Mouse (Mus musculus) megakaryocyte progenitor cell, adult 5-6 weeks (primary cell): ENCODE data around the gene Maml3. TPM values are rescaled to one million over a fixed set of nuclear protein-coding genes. Genes with fewer than 3 reads are reported as not detected.
A peak's percentile ranks its signal among the peaks of the same experiment; 100 is the strongest.

Experiments
- ATAC-seq: replicated peaks from 2 replicates; pipeline ENCODE4 v1.8.0; 2016; ENCODE audit warnings: mild to moderate bottlenecking, moderate TSS enrichment, inconsistent platforms; ENCODE audit not compliant: poor library complexity
- total RNA-seq, 2 experiments: library from RNA; stranded (forward) in 1 of 2; stranded (reverse) in 1 of 2; fragments of 157-497, 149-512 nt in 1 of 2; fragments of 200-1000 nt in 1 of 2; gene quantifications; 2 replicates each; pipeline versions ENCODE4 v1.2.3 to v1.2.4; 2015 to 2017

The Maml3 gene
- total RNA-seq, 2 experiments from 2014 or later = 5.9 to 9.5 TPM

DNA sequence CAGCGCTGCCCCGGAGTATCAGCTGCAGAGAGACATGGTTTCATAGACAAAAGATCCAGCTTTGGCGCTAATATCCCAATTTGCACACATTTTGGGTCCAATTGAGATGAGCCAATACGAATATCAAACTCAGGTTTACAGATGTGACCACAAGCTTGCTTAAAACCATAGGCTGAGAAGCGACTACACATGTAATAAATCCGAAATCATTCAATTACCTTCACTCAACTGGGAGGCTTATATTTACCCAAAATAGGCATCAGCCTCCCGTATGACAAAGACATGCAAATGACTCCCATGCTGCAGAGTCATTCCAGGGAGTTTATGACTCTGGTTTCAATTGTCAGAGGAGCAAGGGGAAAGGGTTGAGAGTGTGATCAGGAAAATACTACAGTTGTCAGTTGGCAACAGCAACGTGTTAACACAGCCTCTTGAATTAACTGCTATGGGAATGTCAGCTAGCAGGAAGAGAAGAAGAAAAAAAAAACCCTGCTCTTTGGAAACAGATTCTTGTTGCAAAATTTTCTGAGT lies 224.3 kb downstream of the Maml3 start:
- no peak for ATAC-seq

DNA sequence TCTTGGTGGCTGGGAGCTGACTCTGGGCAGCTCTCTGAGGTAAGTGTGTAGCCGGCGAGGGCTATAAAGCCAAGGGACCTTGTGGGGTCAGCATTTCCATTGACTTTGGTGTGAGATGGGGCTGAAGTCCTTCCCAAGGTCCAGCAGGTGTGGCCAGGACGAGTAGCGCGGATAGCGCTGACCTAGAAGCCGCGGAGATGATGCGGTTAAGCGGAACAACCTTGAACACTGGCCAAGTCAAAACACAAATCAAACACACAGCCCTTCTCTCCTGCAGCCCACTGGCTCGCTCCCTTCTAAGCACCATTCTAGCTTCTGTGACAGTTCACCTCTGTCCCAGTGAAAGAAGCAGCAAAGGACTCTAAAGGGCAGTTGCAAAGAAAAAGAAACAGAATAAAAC lies 225.7 kb downstream of the Maml3 start:
- no peak for ATAC-seq

- ATAC-seq = peak; percentile 32; the same call in 1 of the 2 replicates
Measured at GRCm38 (mm10) chr3:51878577-51878976, 226.3 kb downstream of the Maml3 start.

- ATAC-seq = no peak
Measured at GRCm38 (mm10) chr3:51876729-51877128, 228.1 kb downstream of the Maml3 start.

- no peak for ATAC-seq
Measured at GRCm38 (mm10) chr3:51875629-51876028, 229.2 kb downstream of the Maml3 start.

GRCm38 (mm10) chr3:51874252-51874651 lies 230.6 kb downstream of the Maml3 start:
- ATAC-seq = no peak

DNA sequence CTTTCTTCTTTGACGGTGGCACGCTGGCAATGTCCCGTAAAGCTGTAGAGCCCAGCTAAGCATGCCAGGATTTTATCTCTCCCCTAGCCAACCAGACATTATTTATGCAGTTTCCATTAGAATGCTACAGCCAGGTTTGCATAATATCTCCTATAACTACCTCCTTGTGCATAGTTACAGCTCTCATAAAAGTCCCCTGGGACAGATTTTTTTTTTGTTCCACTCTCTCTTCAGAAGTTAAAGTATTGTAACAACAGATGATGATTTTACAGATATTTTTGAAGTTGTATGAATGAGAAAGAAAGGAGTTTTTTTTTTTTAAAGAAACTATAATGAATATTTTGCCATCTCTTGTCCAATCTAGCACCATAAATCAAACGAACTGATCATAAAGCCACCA lies 232.1 kb downstream of the Maml3 start:
- no peak for ATAC-seq

DNA sequence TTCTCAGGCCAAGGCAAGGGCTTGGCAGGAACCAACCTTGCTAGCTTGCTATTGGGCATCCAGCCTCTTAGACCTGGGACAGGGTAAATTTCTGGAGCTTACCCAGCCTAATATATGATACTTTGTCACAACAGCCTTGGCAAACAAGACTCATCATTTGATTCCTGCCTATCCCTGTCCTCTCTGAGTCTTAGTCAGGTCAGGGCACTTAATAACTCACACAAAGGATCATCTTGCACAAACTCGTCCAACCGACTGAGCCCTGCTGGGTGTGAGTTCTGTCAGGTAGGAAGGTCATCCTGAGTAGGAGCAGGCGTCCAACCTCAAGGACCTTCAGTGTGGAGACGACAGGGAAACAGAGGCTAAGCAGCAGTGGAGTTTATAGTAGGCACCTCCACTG lies 233.5 kb downstream of the Maml3 start:
- no peak for ATAC-seq

DNA sequence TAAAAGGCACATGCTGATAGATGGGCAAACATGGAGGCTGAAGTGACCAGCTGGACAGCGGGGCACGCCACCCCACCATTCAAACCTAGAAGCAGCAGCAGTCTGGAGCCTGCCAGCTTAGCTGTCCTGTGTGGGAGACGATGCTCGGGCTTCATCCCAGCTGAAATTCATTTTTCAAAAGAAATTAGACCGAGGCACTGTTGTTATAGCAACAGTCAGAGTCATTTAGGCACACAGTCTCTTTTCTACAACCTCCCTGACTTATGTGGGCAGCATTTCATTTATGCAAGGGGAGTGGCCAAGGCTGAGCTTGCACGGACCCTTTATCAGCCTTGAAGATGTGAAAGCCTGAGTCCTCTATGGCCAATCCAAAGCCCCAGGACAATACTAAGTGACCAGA lies 234.9 kb downstream of the Maml3 start:
- ATAC-seq = no peak

GRCm38 (mm10) chr3:51868857-51869256 lies 236.0 kb downstream of the Maml3 start:
- ATAC-seq = no peak

DNA sequence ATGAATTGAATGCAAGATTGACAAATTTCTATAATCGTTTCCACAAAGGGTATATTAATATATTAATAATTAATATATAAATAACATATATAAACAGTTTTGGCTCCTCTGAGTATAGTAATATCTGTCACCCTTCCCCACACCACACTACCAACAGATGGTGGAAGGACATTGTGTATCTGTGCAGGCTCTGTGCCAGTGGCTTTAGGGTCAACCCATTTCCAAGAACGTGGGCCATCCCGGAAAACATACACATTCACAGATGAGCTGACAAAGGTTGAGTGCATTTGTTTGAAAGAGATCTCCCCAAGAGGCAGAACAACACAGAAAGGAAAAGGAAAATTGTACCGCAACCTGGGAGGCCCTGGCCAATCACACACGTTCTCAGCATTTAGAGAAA lies 238.4 kb downstream of the Maml3 start:
- ATAC-seq = no peak

GRCm38 (mm10) chr3:51861631-51862030 lies 243.2 kb downstream of the Maml3 start:
- no peak for ATAC-seq

- no peak for ATAC-seq
Measured at GRCm38 (mm10) chr3:51860458-51860857, 244.4 kb downstream of the Maml3 start.

- ATAC-seq = peak; percentile 83
Measured at GRCm38 (mm10) chr3:51859208-51859607, 245.7 kb downstream of the Maml3 start.

- no peak for ATAC-seq
Measured at GRCm38 (mm10) chr3:51854152-51854551, 250.7 kb downstream of the Maml3 start.

- ATAC-seq = no peak
Measured at GRCm38 (mm10) chr3:51853610-51854009, 251.3 kb downstream of the Maml3 start.

GRCm38 (mm10) chr3:51852692-51853091 lies 252.2 kb downstream of the Maml3 start:
- no peak for ATAC-seq

DNA sequence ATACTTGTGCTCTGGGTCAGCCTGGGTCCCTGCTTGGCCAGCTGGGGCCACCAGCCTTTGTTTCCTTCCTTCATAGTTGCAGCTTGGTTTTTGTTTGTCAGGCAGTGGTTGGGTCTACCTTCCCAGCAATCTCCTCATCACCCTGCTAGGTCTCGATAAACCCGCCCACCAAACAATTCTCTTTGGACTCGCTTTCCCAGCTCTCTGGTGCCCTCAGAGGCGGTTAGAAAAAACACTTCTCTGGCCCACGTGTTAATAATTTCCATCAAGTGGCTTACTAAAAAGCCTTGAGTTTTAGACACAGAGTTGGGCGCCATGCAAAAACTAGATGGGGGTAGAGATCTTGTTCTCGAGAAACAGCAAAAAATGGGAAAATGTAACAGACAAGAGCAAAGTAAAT lies 253.3 kb downstream of the Maml3 start:
- ATAC-seq = no peak

DNA sequence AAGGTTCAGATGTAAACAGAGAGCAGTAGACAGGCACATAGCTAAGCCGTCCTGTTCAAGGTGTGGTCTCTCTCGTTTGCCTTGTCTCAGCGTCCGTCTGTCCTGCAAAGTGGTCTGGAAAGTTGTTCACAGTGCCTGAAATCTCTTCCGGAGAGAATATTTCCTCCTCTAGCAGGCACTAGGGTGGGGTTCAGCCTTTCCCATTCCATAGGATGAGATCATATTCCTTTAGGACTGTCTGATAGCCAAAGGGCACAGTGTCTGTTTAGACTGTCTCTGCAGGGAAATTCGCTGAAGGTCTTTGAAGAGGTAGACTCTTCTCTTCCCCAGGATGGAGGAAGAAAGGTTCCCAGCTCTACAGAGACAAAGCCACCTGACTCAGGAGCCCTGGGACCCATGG lies 255.4 kb downstream of the Maml3 start:
- no peak for ATAC-seq

GRCm38 (mm10) chr3:51847262-51847661 lies 257.6 kb downstream of the Maml3 start:
- peak; percentile 94 for ATAC-seq

DNA sequence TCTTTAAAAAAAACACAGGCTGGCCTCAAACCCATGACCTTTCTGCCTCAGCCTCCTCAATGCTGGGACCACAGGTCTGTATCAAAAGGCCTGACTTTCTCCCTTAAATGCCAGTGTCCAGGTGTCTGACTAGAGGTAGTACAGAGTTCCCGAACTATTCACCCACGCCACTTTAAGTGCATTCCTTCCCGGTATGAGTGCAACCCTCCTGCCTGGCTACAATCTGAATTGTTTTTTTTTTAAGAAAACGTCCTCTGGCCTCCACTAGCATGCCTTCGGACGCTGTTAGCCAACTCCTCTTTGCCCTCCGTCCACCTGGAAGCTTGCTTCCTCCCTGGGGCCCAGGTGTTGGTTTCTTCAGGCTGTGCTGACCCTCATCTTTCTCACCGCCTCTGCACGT lies 260.6 kb downstream of the Maml3 start:
- ATAC-seq = no peak

- no peak for ATAC-seq
Measured at GRCm38 (mm10) chr3:51842140-51842539, 262.7 kb downstream of the Maml3 start.

DNA sequence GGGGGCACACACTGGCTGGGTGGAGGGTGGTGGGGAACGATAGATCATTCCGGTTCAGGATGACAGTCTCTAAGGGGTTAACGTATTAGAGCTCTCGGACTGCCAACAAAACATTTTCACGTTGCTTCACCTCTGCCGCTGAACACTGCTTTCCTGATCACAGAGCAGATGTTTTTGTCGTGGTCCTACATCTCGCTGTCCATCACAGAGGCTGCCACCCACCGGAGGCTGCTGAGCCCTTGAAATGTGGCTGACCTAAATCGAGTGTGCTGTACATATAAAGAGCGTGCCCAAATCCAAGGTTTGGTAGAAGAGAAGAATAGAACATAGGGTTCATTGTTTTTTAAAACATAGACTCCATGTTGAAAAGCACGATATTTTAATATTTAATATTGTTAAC lies 263.3 kb downstream of the Maml3 start:
- no peak for ATAC-seq

GRCm38 (mm10) chr3:51841177-51841576 lies 263.7 kb downstream of the Maml3 start:
- ATAC-seq = no peak
